Mouse (Mus musculus) megakaryocyte, embryonic 14.5 days (primary cell): ENCODE measurements around the gene Tph1.

Experiments used
- FLI1 ChIP-seq: IDR thresholded peaks from 2 replicates; pipeline ENCODE4 v1.6.1; 2012; ENCODE audit warnings: low read length, inconsistent platforms, mixed read lengths
- GATA1 ChIP-seq: IDR thresholded peaks from 3 replicates; pipeline ENCODE4 v1.6.1; 2012; ENCODE audit warnings: mixed read lengths, low read length, inconsistent platforms, borderline replicate concordance

DNA sequence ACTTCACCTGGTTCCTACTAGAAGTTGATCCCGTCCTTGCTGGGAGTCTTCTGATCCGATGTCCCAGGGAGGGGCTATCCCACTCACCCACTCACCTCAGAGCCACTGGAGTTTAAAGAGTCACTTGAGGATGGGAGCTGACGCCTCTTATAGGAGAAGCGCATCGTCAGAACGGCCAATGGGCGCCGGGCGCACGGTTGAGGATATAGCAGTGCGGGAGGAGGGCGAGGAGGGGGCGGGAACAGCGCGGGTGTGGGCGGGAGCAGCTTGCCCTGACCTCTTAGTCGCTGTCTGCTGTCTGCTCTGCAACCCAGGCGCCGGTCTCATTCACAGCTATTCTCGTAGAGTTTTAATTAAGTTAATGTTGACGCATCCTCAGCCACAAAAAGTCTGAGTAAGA lies 5.1 kb downstream of the Tph1 start:
- TF ChIP-seq GATA1 (no peak), FLI1 (no peak)
